Mouse (Mus musculus) liver, embryonic 11.5 days (tissue): ENCODE results near the gene Cby3. TPM values are rescaled to one million over a fixed set of nuclear protein-coding genes. Genes with fewer than 3 reads are reported as not detected.

Source experiments
- ATAC-seq: fragments of 200-750 bp; cut with Nextera tagmentation; replicated peaks from 2 replicates; pipeline ENCODE4 v1.8.0; 2017; ENCODE audit warnings: moderate number of reproducible peaks, mild to moderate bottlenecking, moderate TSS enrichment, moderate library complexity; ENCODE audit not compliant: low FRiP score
- DNase-seq: peaks from one replicate; pipeline ENCODE4 v3.0.0-alpha.2; 2017; ENCODE audit warnings: low spot score
- H3K27ac ChIP-seq: fragments of 300-500 bp; sonication (generic); 2 replicates; pipeline ENCODE4 v1.5.1; 2014; ENCODE audit warnings: mild to moderate bottlenecking, low read depth, low read length, control low read depth
- H3K27me3 ChIP-seq: fragments of 300-500 bp; sonication (generic); replicated peaks from 2 replicates; pipeline ENCODE4 v1.6.1; 2014; ENCODE audit warnings: low read length, mixed read lengths; ENCODE audit not compliant: control insufficient read depth, insufficient read depth
- H3K36me3 ChIP-seq: fragments of 300-500 bp; sonication (generic); 2 replicates; pipeline ENCODE4 v1.6.1; 2014; ENCODE audit warnings: mild to moderate bottlenecking, low read length, moderate library complexity, mixed read lengths; ENCODE audit not compliant: control insufficient read depth, insufficient read depth
- H3K4me1 ChIP-seq: fragments of 300-500 bp; sonication (generic); replicated peaks from 2 replicates; pipeline ENCODE4 v1.6.1; 2014; ENCODE audit warnings: low read length, mixed read lengths; ENCODE audit not compliant: control insufficient read depth, insufficient read depth
- H3K4me2 ChIP-seq: fragments of 300-500 bp; sonication (generic); 2 replicates; pipeline ENCODE4 v1.6.1; 2014; ENCODE audit warnings: mild to moderate bottlenecking, control low read depth, moderate library complexity
- H3K4me3 ChIP-seq: fragments of 300-500 bp; sonication (generic); 2 replicates; pipeline ENCODE4 v1.5.1; 2014; ENCODE audit warnings: low read depth, low read length, control low read depth
- H3K9ac ChIP-seq: fragments of 300-500 bp; sonication (generic); 2 replicates; pipeline ENCODE4 v1.6.1; 2014; ENCODE audit warnings: low read depth, low read length, control low read depth
- H3K9me3 ChIP-seq: fragments of 300-500 bp; sonication (generic); 2 replicates; pipeline ENCODE4 v1.6.1; 2016; ENCODE audit warnings: low read length, inconsistent platforms, mixed read lengths; ENCODE audit not compliant: control insufficient read depth
- WGBS: fragments of 180-500 bp; shearing (Covaris S2); extraction: QIAGEN DNeasy Blood & Tissue Kit; methylation state at CpG from one replicate; pipeline ENCODE4 v1.1.7; 2014; 5-methylcytosine and 5-hydroxymethylcytosine counted together
- polyA plus RNA-seq: library from polyadenylated mRNA; unstranded; fragments of >200 nt; fragmentation: Nextera tagmentation; extraction: Ambion mirVana; gene quantifications from 2 replicates; pipeline ENCODE4 v1.2.1, GENCODE M21; 2014

Cby3 gene
- polyA plus RNA-seq, 1 experiment from 2014 or later = not detected

GRCm38 (mm10) chr11:50376156-50376790, 22.0 kb downstream of the Cby3 start:
- Histone ChIP-seq H3K9me3 (no peaks in the 10 kb centered on the region), H3K9ac (peak overlapping the region; percentile 71), H3K27ac (peak overlapping the region; percentile 100), H3K4me1 (peaks cover 11% of the 10 kb centered on the region), H3K27me3 (no peaks in the 10 kb centered on the region), H3K4me3 (peak overlapping the region; percentile 78), H3K36me3 (peaks cover 7% of the 10 kb centered on the region; the same call in 1 of the 2 replicates), H3K4me2 (peak overlapping the region; percentile 78)
- no peak for DNase-seq
- ATAC-seq = no peak
- 32% methylated on average over 10 of the region's 10 CpGs for WGBS

GRCm38 (mm10) chr11:50376911-50377891, 22.9 kb downstream of the Cby3 start, which contains the start of gene Hnrnph1:
Gene Hnrnph1, plus strand, starts transcription at chr11:50376990.
- under 1% methylated on average over 76 of the region's 76 CpGs for WGBS
- H3K4me3 ChIP-seq = peak within 1 kb of the TSS; percentile 78
- H3K4me1 ChIP-seq = peaks cover 11% of the 10 kb centered on the region
- no peaks in the 10 kb centered on the region for H3K27me3 ChIP-seq
- peak within 1 kb of the TSS; percentile 100 for H3K27ac ChIP-seq
- ATAC-seq (peak; percentile 89), DNase-seq (peak; percentile 97)
- H3K9ac ChIP-seq = peak within 1 kb of the TSS; percentile 95
- H3K4me2 ChIP-seq = peak within 1 kb of the TSS; percentile 78
- peaks cover 11% of the 10 kb centered on the region; the same call in 1 of the 2 replicates for H3K36me3 ChIP-seq
- H3K9me3 ChIP-seq = no peaks in the 10 kb centered on the region

- DNase-seq = peak; percentile 86
Observed at GRCm38 (mm10) chr11:50377892-50378684, 23.8 kb downstream of the Cby3 start.

GRCm38 (mm10) chr11:50379023-50379752, 24.9 kb downstream of the Cby3 start:
- peak overlapping the region; percentile 78 for H3K4me3 ChIP-seq
- H3K27me3 ChIP-seq = no peaks in the 10 kb centered on the region
- peak overlapping the region; percentile 95 for H3K9ac ChIP-seq
- no peak overlapping the region for H3K27ac ChIP-seq
- DNase-seq = no peak
- H3K36me3 ChIP-seq = peaks cover 23% of the 10 kb centered on the region
- ATAC-seq = no peak
- 58% methylated on average over 12 of the region's 12 CpGs for WGBS
- H3K4me2 ChIP-seq = peak overlapping the region; percentile 78
- peaks cover 11% of the 10 kb centered on the region for H3K4me1 ChIP-seq
- H3K9me3 ChIP-seq = no peaks in the 10 kb centered on the region

More at GRCm38 (mm10) chr11:50377892-50378684, 23.8 kb downstream of the Cby3 start:
- Histone ChIP-seq H3K9me3 (no peaks in the 10 kb centered on the region), H3K9ac (peak overlapping the region; percentile 95), H3K4me2 (peak overlapping the region; percentile 78), H3K4me3 (peak overlapping the region; percentile 78), H3K27me3 (no peaks in the 10 kb centered on the region), H3K36me3 (peaks cover 19% of the 10 kb centered on the region), H3K4me1 (peaks cover 11% of the 10 kb centered on the region), H3K27ac (peak overlapping the region; percentile 100)
- ATAC-seq = peak; percentile 71
- WGBS = under 1% methylated on average over 71 of the region's 71 CpGs

GRCm38 (mm10) chr11:50381311-50381710, 27.0 kb downstream of the Cby3 start:
- Histone ChIP-seq H3K36me3 (peaks cover 31% of the 10 kb centered on the region), H3K9me3 (no peaks in the 10 kb centered on the region), H3K27me3 (no peaks in the 10 kb centered on the region), H3K4me1 (peaks cover 11% of the 10 kb centered on the region), H3K27ac (no peak overlapping the region), H3K4me3 (peak overlapping the region; percentile 21; the same call in 1 of the 2 replicates), H3K4me2 (peak overlapping the region; percentile 49), H3K9ac (no peak overlapping the region)
- DNase-seq (no peak), ATAC-seq (no peak)
- 63% methylated on average over 4 of the region's 4 CpGs for WGBS

- ATAC-seq (no peak), DNase-seq (no peak)
- no peaks in the 10 kb centered on the region for H3K9me3 ChIP-seq
- H3K4me3 ChIP-seq = no peak overlapping the region
- H3K4me1 ChIP-seq = no peaks in the 10 kb centered on the region
- no peaks in the 10 kb centered on the region for H3K27me3 ChIP-seq
- WGBS = 76% methylated on average over 3 of the region's 3 CpGs
- no peak overlapping the region for H3K9ac ChIP-seq
- no peak overlapping the region for H3K4me2 ChIP-seq
- no peak overlapping the region for H3K27ac ChIP-seq
- peaks cover 37% of the 10 kb centered on the region for H3K36me3 ChIP-seq
Observed at GRCm38 (mm10) chr11:50387167-50387679, 33.0 kb downstream of the Cby3 start.

GRCm38 (mm10) chr11:50387697-50388096, 33.4 kb downstream of the Cby3 start:
- no peak for DNase-seq
- ATAC-seq = no peak
- H3K9ac ChIP-seq = no peak overlapping the region
- no peaks in the 10 kb centered on the region for H3K4me1 ChIP-seq
- H3K36me3 ChIP-seq = peaks cover 33% of the 10 kb centered on the region
- H3K27ac ChIP-seq = no peak overlapping the region
- no peaks in the 10 kb centered on the region for H3K27me3 ChIP-seq
- H3K4me2 ChIP-seq = no peak overlapping the region
- no peak overlapping the region for H3K4me3 ChIP-seq
- WGBS = 84% methylated on average over 4 of the region's 4 CpGs
- H3K9me3 ChIP-seq = no peaks in the 10 kb centered on the region
